Mouse (Mus musculus) kidney, postnatal 36 days (tissue): ENCODE results near the gene Slc28a3.
A peak's percentile ranks its signal among the peaks of the same experiment; 100 is the strongest.

Experiments
- DNase-seq, 2 experiments: peaks; one replicate each; pipeline ENCODE4 v3.0.0; 2021 to 2022; ENCODE audit warnings: mixed read lengths in 2 of 2

Slc28a3 gene

DNA sequence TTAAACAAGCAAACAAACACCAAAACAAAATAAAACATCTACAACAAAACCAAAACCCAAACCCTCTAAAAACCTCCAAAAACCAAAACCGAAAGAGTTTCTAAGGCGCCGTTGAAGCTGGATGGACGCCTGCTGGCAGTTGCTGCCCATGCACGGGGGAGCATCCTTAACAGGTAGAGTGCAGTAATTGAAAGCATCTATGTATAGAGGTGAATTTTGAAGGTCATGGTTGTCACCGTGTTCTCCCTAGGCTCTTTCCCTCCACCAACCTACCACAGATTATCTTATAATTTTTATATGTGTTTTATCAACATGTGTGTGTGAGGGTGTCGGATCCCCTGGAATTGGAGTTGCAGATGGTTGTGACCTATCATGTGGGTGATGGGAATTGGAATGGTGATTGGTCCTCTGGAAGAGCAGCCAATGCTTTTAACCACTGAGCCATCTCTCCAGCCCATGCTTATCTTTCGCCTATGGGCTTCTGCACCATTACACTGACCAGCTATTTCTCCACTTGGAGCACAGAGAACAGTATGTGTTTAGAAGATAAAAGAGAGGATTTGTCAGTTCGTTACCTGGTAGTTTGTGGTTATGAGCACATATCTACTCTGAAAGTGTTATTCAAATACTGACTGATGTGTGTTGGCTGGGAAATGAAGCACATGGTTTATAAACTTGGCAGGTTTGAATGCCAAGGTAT lies 89.2 kb downstream of the Slc28a3 start:
- no peak for DNase-seq

GRCm38 (mm10) chr13:58520580-58521330 lies 89.9 kb downstream of the Slc28a3 start:
- no peak for DNase-seq

DNA sequence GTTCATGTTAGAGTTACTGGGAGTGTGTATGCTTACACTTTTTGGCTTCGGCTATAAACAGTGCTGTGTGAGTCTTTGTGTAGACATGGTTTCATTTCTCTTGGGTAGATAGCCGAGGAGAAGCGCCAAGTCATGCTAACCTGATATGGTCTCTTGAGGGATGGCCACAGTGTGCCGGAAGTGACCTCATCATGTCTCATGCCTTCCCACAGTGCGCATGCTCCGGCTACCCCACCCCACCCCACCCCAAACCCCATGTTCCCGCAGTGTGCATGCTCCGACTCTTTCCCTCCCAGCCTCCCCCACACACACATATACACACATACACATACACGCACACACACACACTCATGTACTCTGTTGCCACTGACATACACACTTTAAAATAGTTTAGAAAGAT lies 90.6 kb downstream of the Slc28a3 start:
- DNase-seq: no peak

- DNase-seq: no peak
Observed at GRCm38 (mm10) chr13:58516277-58516676, 94.4 kb downstream of the Slc28a3 start.

DNA sequence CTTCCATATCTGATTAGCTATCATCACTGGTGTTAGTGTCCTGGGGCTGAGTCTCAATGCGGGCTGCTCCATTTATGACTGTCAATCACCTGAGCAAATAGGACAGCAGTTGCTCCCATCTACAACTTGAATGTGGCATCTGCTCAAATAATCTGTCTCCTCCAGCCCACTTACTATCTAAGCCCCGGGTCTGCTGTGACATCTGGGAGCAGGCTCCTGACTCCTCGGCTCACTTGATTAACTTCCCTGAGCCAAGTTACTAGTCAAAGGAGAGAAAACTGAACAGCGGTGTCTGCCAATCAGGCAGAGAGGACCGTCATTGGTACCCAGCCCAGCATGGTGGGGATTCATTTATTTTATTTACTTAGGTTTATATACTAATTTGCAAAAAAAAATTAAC lies 95.0 kb downstream of the Slc28a3 start:
- DNase-seq: no peak

DNA sequence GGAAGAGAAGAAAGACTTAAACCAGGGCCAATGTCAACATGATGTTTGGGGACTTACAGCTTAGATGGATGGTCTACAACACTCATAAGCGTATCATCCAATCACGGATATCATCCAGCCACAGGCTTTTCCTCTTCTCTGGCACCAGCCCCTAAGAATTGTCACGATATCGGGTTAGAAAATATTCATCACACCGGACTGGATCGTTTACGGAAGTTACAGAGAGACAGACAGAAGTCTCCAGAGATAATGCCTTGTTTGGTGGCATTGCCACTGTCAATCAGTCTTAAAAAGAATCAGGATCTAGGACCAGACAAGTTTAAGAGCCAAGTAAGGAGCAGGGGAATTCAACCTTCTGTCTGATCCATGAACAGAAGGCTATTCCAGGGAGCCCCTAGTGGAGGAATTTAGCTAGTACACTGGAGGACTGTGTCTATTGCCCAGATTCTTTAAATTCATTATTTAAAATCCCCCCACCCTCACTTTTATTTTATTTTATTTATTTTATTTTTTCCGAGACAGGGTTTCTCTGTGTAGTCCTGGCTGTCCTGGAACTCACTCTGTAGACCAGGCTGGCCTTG lies 96.4 kb downstream of the Slc28a3 start:
- DNase-seq: peak; percentile 33 to 44

- no peak for DNase-seq
Observed at GRCm38 (mm10) chr13:58511926-58512325, 98.8 kb downstream of the Slc28a3 start.

- DNase-seq: no peak
Observed at GRCm38 (mm10) chr13:58511248-58511647, 99.4 kb downstream of the Slc28a3 start.

DNA sequence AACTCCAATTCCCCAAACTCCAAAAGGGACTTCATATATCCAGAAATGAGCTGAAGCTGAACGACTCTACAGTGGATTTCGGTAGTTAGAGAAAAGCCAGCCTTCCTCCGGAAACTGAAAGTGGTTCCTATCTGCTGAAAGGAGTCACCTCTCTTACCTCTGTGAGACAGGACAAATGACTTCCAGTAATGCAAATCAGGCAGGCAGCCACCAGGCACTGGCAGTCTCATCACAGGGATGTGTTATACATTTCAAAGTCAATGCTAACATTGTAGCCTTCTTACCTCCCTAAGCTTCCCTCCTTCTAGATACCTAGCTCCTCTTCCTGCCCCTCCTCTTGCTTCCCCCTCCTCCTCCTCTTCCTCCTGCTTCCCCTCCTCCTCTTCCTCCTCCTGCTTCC lies 101.4 kb downstream of the Slc28a3 start:
- no peak for DNase-seq

DNA sequence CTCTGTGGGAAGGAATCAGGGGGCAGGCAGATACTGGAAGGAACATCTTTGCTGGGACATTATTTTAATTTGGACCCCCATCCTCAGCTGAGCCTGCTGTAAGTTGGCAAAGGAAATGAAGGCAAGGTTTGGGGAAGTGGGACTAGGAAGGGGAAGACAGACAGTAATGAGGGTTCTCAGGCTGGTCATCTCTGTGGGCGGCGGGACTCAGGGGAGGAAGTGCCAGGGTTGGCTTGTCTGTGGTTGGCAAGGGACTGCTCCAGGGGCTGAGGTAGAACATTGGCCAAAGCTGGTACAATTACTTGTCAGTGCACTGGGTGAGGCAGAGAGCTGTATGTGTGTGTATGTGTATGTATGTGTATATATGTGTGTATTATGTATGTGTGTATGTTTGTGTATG lies 107.1 kb downstream of the Slc28a3 start:
- DNase-seq: no peak

DNA sequence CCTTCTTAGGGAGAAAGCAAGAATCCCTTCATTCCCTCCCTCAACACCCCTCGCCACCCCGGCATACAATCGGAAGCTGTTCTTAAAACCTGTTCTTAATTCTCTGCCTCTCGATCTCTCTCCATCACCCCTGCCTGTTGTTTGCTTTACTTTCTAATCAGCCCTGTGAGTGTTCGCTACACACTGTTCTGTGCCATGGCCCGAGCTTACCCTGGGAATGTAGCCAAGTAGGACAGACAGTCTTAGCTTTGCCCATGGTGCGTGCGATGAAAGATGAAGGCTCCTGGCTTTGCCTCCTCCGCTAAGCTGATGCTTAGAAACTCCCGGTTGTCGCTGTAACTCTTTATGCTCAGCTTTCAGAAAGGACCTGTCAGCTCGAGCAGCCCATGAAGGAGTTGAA lies 112.9 kb downstream of the Slc28a3 start:
- DNase-seq: no peak
